Mouse (Mus musculus): ENCODE data around the gene D630045J12Rik. TPM values are rescaled to one million over a fixed set of nuclear protein-coding genes. Genes with fewer than 3 reads are reported as not detected.

Gene D630045J12Rik
- polyA plus RNA-seq, 1 experiment from 2014 or later: 1.2 TPM

GRCm38 (mm10) chr6:38244806-38245205 is 9.0 kb downstream of the D630045J12Rik start:
- TF ChIP-seq EP300 (IDR thresholded peaks at IDR 0.05): no peak
- TF ChIP-seq CTCF (IDR thresholded peaks at IDR 0.05): no peak
- Histone ChIP-seq H3K27me3 (replicated peaks; ENCODE audit: insufficient read depth, low read length) (no peaks in the 10 kb centered on the region), H3K36me3 (ENCODE audit: insufficient read depth, low read length) (no peaks in the 10 kb centered on the region), H3K9me3 (ENCODE audit: low read length) (no peaks in the 10 kb centered on the region), H3K9ac (replicated peaks; ENCODE audit: low read depth) (no peak overlapping the region), H3K4me1 (ENCODE audit: insufficient read depth, low read depth, low read length) (no peaks in the 10 kb centered on the region; the same call in 1 of the 2 replicates), H3K4me2 (replicated peaks; ENCODE audit: low read depth, low read length) (no peak overlapping the region), H3K4me3 (ENCODE audit: low read depth, low read length) (no peak overlapping the region), H3K27ac (ENCODE audit: low read length) (no peak overlapping the region)
- WGBS: 75% methylated on average over 3 of the region's 3 CpGs
- ATAC-seq: peak; percentile 50
- DNase-seq (ENCODE audit: low spot score): peak; percentile 73

DNA sequence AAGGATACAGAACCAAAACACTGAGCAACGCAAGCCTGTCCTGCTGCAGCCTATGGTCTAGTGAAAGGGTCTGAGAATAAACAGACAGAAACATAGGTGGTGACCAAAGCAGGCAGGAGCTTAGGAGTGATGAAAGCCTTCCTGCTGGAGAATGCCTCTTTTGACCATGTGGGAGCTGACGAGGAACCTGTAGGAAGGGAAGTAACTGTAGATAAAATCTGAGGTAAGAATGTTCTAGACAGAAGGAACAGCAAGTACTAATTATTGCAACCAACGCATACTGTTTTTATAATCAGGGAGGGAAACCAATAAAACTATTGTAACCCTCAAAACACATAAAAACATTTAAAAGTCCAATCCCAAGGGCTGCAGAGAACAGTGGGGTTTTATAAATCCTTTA is 9.6 kb downstream of the D630045J12Rik start:
- no peaks in the 10 kb centered on the region for H3K9me3 ChIP-seq (ENCODE audit: low read length)
- TF ChIP-seq EP300 (IDR thresholded peaks at IDR 0.05): no peak
- no peak for TF ChIP-seq CTCF (IDR thresholded peaks at IDR 0.05)
- H3K36me3 ChIP-seq (ENCODE audit: insufficient read depth, low read length): no peaks in the 10 kb centered on the region
- H3K9ac ChIP-seq (replicated peaks; ENCODE audit: low read depth): no peak overlapping the region
- H3K4me2 ChIP-seq (replicated peaks; ENCODE audit: low read depth, low read length): no peak overlapping the region
- no peak overlapping the region for H3K27ac ChIP-seq (ENCODE audit: low read length)
- H3K4me3 ChIP-seq (ENCODE audit: low read depth, low read length): no peak overlapping the region
- DNase-seq (ENCODE audit: low spot score): no peak
- ATAC-seq: no peak
- WGBS: 56% methylated on average over 3 of the region's 3 CpGs
- no peaks in the 10 kb centered on the region for H3K27me3 ChIP-seq (replicated peaks; ENCODE audit: insufficient read depth, low read length)
- no peaks in the 10 kb centered on the region; the same call in 1 of the 2 replicates for H3K4me1 ChIP-seq (ENCODE audit: insufficient read depth, low read depth, low read length)

GRCm38 (mm10) chr6:38242833-38243232 is 11.0 kb downstream of the D630045J12Rik start:
- Histone ChIP-seq H3K27me3 (replicated peaks; ENCODE audit: insufficient read depth, low read length) (no peaks in the 10 kb centered on the region), H3K9me3 (ENCODE audit: low read length) (no peaks in the 10 kb centered on the region), H3K27ac (ENCODE audit: low read length) (no peak overlapping the region), H3K36me3 (ENCODE audit: insufficient read depth, low read length) (no peaks in the 10 kb centered on the region), H3K9ac (replicated peaks; ENCODE audit: low read depth) (no peak overlapping the region), H3K4me1 (ENCODE audit: insufficient read depth, low read depth, low read length) (no peaks in the 10 kb centered on the region; the same call in 1 of the 2 replicates), H3K4me3 (ENCODE audit: low read depth, low read length) (no peak overlapping the region), H3K4me2 (replicated peaks; ENCODE audit: low read depth, low read length) (no peak overlapping the region)
- 43% methylated on average over 5 of the region's 5 CpGs for WGBS
- no peak for TF ChIP-seq CTCF (IDR thresholded peaks at IDR 0.05)
- no peak for TF ChIP-seq EP300 (IDR thresholded peaks at IDR 0.05)
- ATAC-seq: peak; percentile 77
- DNase-seq (ENCODE audit: low spot score): peak; percentile 70

DNA sequence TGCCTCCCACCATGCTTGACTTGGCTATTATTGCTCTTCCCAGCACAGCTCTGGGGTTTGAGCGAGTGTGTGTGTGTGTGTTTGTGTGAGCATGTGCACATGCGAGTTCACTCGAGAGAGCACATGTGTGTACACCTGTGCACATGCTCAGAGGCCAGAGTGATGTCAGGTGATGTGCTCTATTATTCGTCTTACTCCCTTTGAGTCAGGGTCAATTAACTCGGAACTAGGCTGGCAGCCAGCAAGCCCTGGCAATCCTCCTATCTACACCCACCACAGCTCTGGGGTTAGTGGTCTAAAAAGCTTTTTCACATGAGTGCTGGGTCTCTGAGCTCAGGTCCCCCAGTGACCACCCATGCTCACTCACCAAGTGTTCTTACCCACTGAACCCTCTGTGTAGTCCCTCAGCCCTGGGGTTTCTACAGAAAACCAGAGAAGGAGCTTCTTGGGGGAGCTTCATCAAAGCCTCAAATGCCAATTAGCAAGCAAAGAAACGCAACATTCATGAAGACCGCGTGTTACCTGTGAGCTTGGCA is 11.4 kb downstream of the D630045J12Rik start:
- no peak overlapping the region for H3K9ac ChIP-seq (replicated peaks; ENCODE audit: low read depth)
- no peaks in the 10 kb centered on the region for H3K27me3 ChIP-seq (replicated peaks; ENCODE audit: insufficient read depth, low read length)
- H3K9me3 ChIP-seq (ENCODE audit: low read length): no peaks in the 10 kb centered on the region
- no peaks in the 10 kb centered on the region; the same call in 1 of the 2 replicates for H3K4me1 ChIP-seq (ENCODE audit: insufficient read depth, low read depth, low read length)
- 81% methylated on average over 8 of the region's 8 CpGs for WGBS
- ATAC-seq (no peak), DNase-seq (ENCODE audit: low spot score) (no peak)
- H3K4me2 ChIP-seq (replicated peaks; ENCODE audit: low read depth, low read length): no peak overlapping the region
- no peak overlapping the region for H3K4me3 ChIP-seq (ENCODE audit: low read depth, low read length)
- H3K27ac ChIP-seq (ENCODE audit: low read length): no peak overlapping the region
- no peaks in the 10 kb centered on the region for H3K36me3 ChIP-seq (ENCODE audit: insufficient read depth, low read length)
- TF ChIP-seq EP300 (IDR thresholded peaks at IDR 0.05): no peak
- TF ChIP-seq CTCF (IDR thresholded peaks at IDR 0.05): no peak

DNA sequence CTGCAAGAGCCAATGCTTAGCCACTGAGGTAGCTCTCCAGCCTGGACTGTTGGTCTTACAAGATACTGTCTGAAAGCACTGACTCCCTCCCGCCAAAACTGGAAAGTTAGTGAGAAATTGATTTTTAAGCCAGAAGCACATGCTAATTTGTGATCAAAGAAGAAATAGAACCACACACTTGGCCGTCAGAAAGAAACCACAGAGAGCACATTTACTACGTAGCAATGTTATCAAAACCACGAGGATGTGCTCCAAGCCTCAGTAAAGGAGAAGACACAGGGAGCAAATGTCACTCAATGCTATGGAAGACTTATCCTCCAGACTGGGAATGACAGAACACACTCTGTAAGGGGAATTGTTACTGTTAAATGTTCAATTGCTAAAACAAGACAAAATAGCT is 12.3 kb downstream of the D630045J12Rik start:
- ATAC-seq: no peak

DNA sequence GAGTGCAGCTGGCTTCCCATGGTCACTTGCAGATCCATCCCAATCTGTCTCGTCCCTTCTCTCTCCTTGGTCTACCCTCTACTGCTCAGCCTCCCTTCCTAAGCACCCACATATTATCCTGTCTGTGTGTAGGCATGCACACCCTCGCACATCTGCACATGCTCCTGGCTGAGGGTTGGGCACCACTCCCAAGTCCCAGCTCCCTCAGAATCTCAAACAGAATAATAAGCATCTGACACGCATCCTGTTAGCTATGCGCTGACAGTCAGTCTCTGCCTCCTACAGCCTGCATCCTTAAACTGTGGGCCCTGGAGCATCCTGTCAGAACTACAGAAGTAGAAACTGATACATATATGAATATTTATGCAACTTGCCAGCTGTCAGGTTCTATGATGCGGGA is 13.2 kb downstream of the D630045J12Rik start:
- WGBS: 61% methylated on average over 5 of the region's 5 CpGs
- TF ChIP-seq EP300 (IDR thresholded peaks at IDR 0.05) (no peak), CTCF (IDR thresholded peaks at IDR 0.05) (no peak)
- Histone ChIP-seq H3K9me3 (ENCODE audit: low read length) (no peaks in the 10 kb centered on the region), H3K36me3 (ENCODE audit: insufficient read depth, low read length) (no peaks in the 10 kb centered on the region), H3K4me2 (replicated peaks; ENCODE audit: low read depth, low read length) (no peak overlapping the region), H3K9ac (replicated peaks; ENCODE audit: low read depth) (no peak overlapping the region), H3K27me3 (replicated peaks; ENCODE audit: insufficient read depth, low read length) (no peaks in the 10 kb centered on the region), H3K4me3 (ENCODE audit: low read depth, low read length) (no peak overlapping the region), H3K27ac (ENCODE audit: low read length) (no peak overlapping the region), H3K4me1 (ENCODE audit: insufficient read depth, low read depth, low read length) (no peaks in the 10 kb centered on the region; the same call in 1 of the 2 replicates)
- DNase-seq (ENCODE audit: low spot score) (no peak), ATAC-seq (no peak)

More for the DNA sequence above, 12.3 kb downstream of the D630045J12Rik start:
- H3K9ac ChIP-seq (replicated peaks; ENCODE audit: low read depth): no peak overlapping the region
- no peak for DNase-seq (ENCODE audit: low spot score)
- H3K4me3 ChIP-seq (ENCODE audit: low read depth, low read length): no peak overlapping the region
- H3K4me1 ChIP-seq (ENCODE audit: insufficient read depth, low read depth, low read length): no peaks in the 10 kb centered on the region; the same call in 1 of the 2 replicates
- H3K27me3 ChIP-seq (replicated peaks; ENCODE audit: insufficient read depth, low read length): no peaks in the 10 kb centered on the region
- TF ChIP-seq CTCF (IDR thresholded peaks at IDR 0.05): no peak
- no peak for TF ChIP-seq EP300 (IDR thresholded peaks at IDR 0.05)
- no peak overlapping the region for H3K27ac ChIP-seq (ENCODE audit: low read length)
- WGBS: 82% methylated on average over 4 of the region's 4 CpGs
- H3K4me2 ChIP-seq (replicated peaks; ENCODE audit: low read depth, low read length): no peak overlapping the region
- H3K36me3 ChIP-seq (ENCODE audit: insufficient read depth, low read length): no peaks in the 10 kb centered on the region
- no peaks in the 10 kb centered on the region for H3K9me3 ChIP-seq (ENCODE audit: low read length)

Measured in lung, postnatal 0 days (tissue).